Mouse (Mus musculus) testis, adult 2 months (tissue): Measurements from ENCODE around the gene Mgat4a.

Source experiments
- CTCF ChIP-seq: fragments of 200-500 bp; IDR thresholded peaks from 2 replicates; pipeline ENCODE4 v1.5.1; 2012; ENCODE audit warnings: low read depth, mild to moderate bottlenecking, inconsistent platforms, low read length, moderate library complexity; ENCODE audit not compliant: control insufficient read depth, insufficient read depth, insufficient replicate concordance
- POLR2A ChIP-seq: fragments of 200-500 bp; IDR thresholded peaks from 2 replicates; pipeline ENCODE4 v1.6.1; 2012; ENCODE audit warnings: low read depth, mild to moderate bottlenecking, inconsistent platforms, low read length, moderate library complexity; ENCODE audit not compliant: control insufficient read depth

DNA sequence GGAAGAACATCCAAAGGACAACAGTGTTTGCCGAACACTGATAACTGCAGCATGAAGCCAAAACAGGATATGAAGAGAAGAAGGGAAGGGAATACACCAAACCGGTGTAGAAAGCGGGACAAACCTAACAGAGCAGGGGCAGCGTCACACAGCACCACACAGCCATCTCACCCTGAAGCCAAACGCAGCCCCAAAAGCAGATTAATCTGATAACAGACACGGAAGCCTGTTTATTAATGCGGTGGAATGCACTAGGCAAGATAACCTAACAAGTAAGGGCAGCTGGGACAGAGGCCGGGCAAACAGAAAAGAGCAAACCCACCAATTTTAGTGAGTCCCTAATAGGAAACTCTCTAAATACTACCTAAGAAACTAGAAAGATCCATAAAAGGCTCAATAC, 61.1 kb downstream of the Mgat4a start:
- no peak for TF ChIP-seq CTCF
- no peak for TF ChIP-seq POLR2A
